9 mouse cellular contexts compared by ENCODE assay signal in the genomic region with DNA sequence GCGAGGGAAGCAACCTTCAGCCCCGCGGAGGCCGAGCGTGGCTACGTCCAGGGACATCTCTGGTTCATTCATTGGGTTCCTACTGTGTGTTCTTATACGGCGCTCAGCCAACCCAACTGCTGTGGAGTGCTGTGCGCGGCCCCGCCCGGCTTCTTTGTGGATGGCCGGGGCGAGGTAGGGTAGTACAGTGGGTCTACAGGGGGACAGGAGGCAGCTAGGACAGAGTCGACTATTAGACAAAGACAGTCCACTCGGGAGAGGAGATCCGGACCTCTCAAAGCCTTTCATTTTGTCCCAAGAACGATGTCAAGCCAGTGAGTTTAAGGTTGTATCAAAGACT. TPM values are rescaled to one million over a fixed set of nuclear protein-coding genes. Genes with fewer than 3 reads are reported as not detected.
DNase-seq lines count a peak whose midpoint lies in the region; ATAC-seq and TF ChIP-seq lines count a peak whose summit lies in the region.
"Had no signal": no experiment of that assay in that cellular context is flagged by ENCODE, and none has a peak within 500 bp of the region (broad histone marks: within the 10 kb centered on the region; RNA-seq: fewer than 3 reads in every experiment).

No protein-coding gene starts in this region.

- TF ChIP-seq POLR2A in bone marrow macrophage, adult 2 months (IDR thresholded peaks at IDR 0.05; ENCODE audit: borderline replicate concordance, low read depth, low read length), result no peak

- peaks cover 24% of the 10 kb centered on the region for H3K36me3 ChIP-seq in heart, postnatal 0 days (replicated peaks; ENCODE audit: control insufficient read depth, insufficient read depth, low read length)
- H3K36me3 ChIP-seq in hindbrain, embryonic 11.5 days (ENCODE audit: control insufficient read depth, insufficient read depth, low read length), result no peaks in the 10 kb centered on the region; the same call in 1 of the 2 replicates
- peaks cover 46% of the 10 kb centered on the region for H3K36me3 ChIP-seq in midbrain, embryonic 12.5 days

- peak; percentile 15 for ATAC-seq in heart, postnatal 0 days (ENCODE audit: insufficient read depth, low read depth)
- peak; percentile 36 for ATAC-seq in hindbrain, embryonic 11.5 days (ENCODE audit: low FRiP score)
- ATAC-seq in midbrain, embryonic 12.5 days (ENCODE audit: low FRiP score, low read depth), result peak; percentile 32; the same call in 1 of the 2 replicates

- no peak for DNase-seq in heart, postnatal 0 days (ENCODE audit: low spot score)
- DNase-seq in heart, adult 11 months, result no peak
- no peak for DNase-seq in hindbrain, embryonic 11.5 days (ENCODE audit: low spot score)
- no peak for DNase-seq in ovary, postnatal 14 days (ENCODE audit: low spot score)
- DNase-seq in embryo, embryonic 10 days (ENCODE audit: low spot score), result no peak
- no peak for DNase-seq in left cerebral cortex, postnatal 4 days

- intact Hi-C loops in left cerebral cortex, postnatal 4 days (cut with DNase I), result no loop called here

- peak overlapping the region; percentile 88 for H3K4me3 ChIP-seq in heart, postnatal 0 days (ENCODE audit: low read depth, low read length)
- peak overlapping the region; percentile 92 for H3K4me3 ChIP-seq in bone marrow macrophage, adult 2 months (ENCODE audit: insufficient read depth, low read length)
- H3K4me3 ChIP-seq in hindbrain, embryonic 11.5 days (ENCODE audit: low read depth, low read length), result peak overlapping the region; percentile 92
- peak overlapping the region; percentile 89 for H3K4me3 ChIP-seq in midbrain, embryonic 12.5 days

- H3K27me3 ChIP-seq in heart, postnatal 0 days (ENCODE audit: control insufficient read depth, insufficient read depth, low read length), result no peaks in the 10 kb centered on the region
- no peaks in the 10 kb centered on the region for H3K27me3 ChIP-seq in hindbrain, embryonic 11.5 days (ENCODE audit: control insufficient read depth, insufficient read depth, low read length)
- H3K27me3 ChIP-seq in midbrain, embryonic 12.5 days, result no peaks in the 10 kb centered on the region
- H3K27me3 ChIP-seq: Patski had no signal

- H3K4me2 ChIP-seq in heart, postnatal 0 days (ENCODE audit: low read depth, low read length), result peak overlapping the region; percentile 97
- peak overlapping the region; percentile 91 for H3K4me2 ChIP-seq in hindbrain, embryonic 11.5 days (replicated peaks; ENCODE audit: low read depth, low read length)
- H3K4me2 ChIP-seq in midbrain, embryonic 12.5 days (replicated peaks), result peak overlapping the region; percentile 95

- TF ChIP-seq CTCF in heart, postnatal 0 days (IDR thresholded peaks at IDR 0.05; ENCODE audit: low read depth), result no peak
- TF ChIP-seq CTCF in bone marrow macrophage, adult 2 months (IDR thresholded peaks at IDR 0.05; ENCODE audit: low read depth, low read length), result no peak

- H3K9ac ChIP-seq in heart, postnatal 0 days (replicated peaks; ENCODE audit: low read depth, low read length), result peak overlapping the region; percentile 82
- peak overlapping the region; percentile 88 for H3K9ac ChIP-seq in hindbrain, embryonic 11.5 days (ENCODE audit: low read depth, low read length)
- H3K9ac ChIP-seq in midbrain, embryonic 12.5 days (replicated peaks), result peak overlapping the region; percentile 78

- under 1% methylated on average over 18 of the region's 18 CpGs for WGBS in heart, postnatal 0 days
- WGBS in hindbrain, embryonic 11.5 days, result under 1% methylated on average over 18 of the region's 18 CpGs
- WGBS in midbrain, embryonic 12.5 days, result under 1% methylated on average over 18 of the region's 18 CpGs

- H3K4me1 ChIP-seq in heart, postnatal 0 days (ENCODE audit: control insufficient read depth, insufficient read depth), result peaks cover 17% of the 10 kb centered on the region
- H3K4me1 ChIP-seq in bone marrow macrophage, adult 2 months (ENCODE audit: control insufficient read depth, insufficient read depth, low read length), result peaks cover 9% of the 10 kb centered on the region
- peaks cover 8% of the 10 kb centered on the region; the same call in 1 of the 2 replicates for H3K4me1 ChIP-seq in hindbrain, embryonic 11.5 days (replicated peaks; ENCODE audit: control insufficient read depth, insufficient read depth, low read length)
- H3K4me1 ChIP-seq in midbrain, embryonic 12.5 days, result peaks cover 29% of the 10 kb centered on the region

- TF ChIP-seq EP300 in heart, postnatal 0 days (IDR thresholded peaks at IDR 0.05; ENCODE audit: low read depth), result no peak

- H3K27ac ChIP-seq in heart, postnatal 0 days (ENCODE audit: low read depth), result peak overlapping the region; percentile 92
- H3K27ac ChIP-seq in bone marrow macrophage, adult 2 months (ENCODE audit: insufficient read depth, low read depth, low read length), result peak overlapping the region; percentile 35
- 0 out of 2 replicates have a peak overlapping the region, but pooled peaks have one; percentile 62 for H3K27ac ChIP-seq in hindbrain, embryonic 11.5 days (ENCODE audit: low read depth, low read length)
- H3K27ac ChIP-seq in midbrain, embryonic 12.5 days (replicated peaks), result peak overlapping the region; percentile 69

- no peaks in the 10 kb centered on the region for H3K9me3 ChIP-seq in heart, postnatal 0 days (replicated peaks; ENCODE audit: control insufficient read depth, low read length)
- H3K9me3 ChIP-seq in hindbrain, embryonic 11.5 days (ENCODE audit: control insufficient read depth, low read length), result no peaks in the 10 kb centered on the region
- no peaks in the 10 kb centered on the region for H3K9me3 ChIP-seq in midbrain, embryonic 12.5 days

RNA-seq across cellular contexts. Expression of a gene that starts 0.5 kb away (rescaled TPM):
- total RNA-seq in heart, postnatal 0 days (2014; rRNA removed; ENCODE audit: low replicate concordance), result 53.2 and 74.6 TPM in 2 replicates
- polyA plus RNA-seq in heart, postnatal 0 days (2015; fragmentation: Nextera tagmentation; extraction: Ambion mirVana), result 35.8 and 40.2 TPM in 2 replicates
- polyA plus RNA-seq in bone marrow macrophage, adult 2 months (2012; ENCODE audit: insufficient read depth, insufficient read length, missing spikeins), result 20.2 and 21.3 TPM in 2 replicates
- 43.4 and 46.5 TPM in 2 replicates for polyA plus RNA-seq in hindbrain, embryonic 11.5 days (2014; fragmentation: Nextera tagmentation; extraction: Ambion mirVana)
- polyA plus RNA-seq in midbrain, embryonic 12.5 days (2016; fragmentation: Nextera tagmentation; extraction: Ambion mirVana), result 52.8 and 52.9 TPM in 2 replicates
- total RNA-seq in left cerebral cortex, postnatal 4 days (2021), result 10 to 100 TPM; 43.6 to 46.0 TPM

RNA-seq across cellular contexts. Expression of a gene that starts 0.8 kb away (rescaled TPM):
- 36.6 and 44.9 TPM in 2 replicates for total RNA-seq in heart, postnatal 0 days (2014; rRNA removed; ENCODE audit: low replicate concordance)
- 29.8 and 31.3 TPM in 2 replicates for polyA plus RNA-seq in heart, postnatal 0 days (2015; fragmentation: Nextera tagmentation; extraction: Ambion mirVana)
- polyA plus RNA-seq in bone marrow macrophage, adult 2 months (2012; ENCODE audit: insufficient read depth, insufficient read length, missing spikeins), result 39.0 and 40.3 TPM in 2 replicates
- 77.6 and 84.2 TPM in 2 replicates for polyA plus RNA-seq in hindbrain, embryonic 11.5 days (2014; fragmentation: Nextera tagmentation; extraction: Ambion mirVana)
- polyA plus RNA-seq in midbrain, embryonic 12.5 days (2016; fragmentation: Nextera tagmentation; extraction: Ambion mirVana), result 64.0 and 70.3 TPM in 2 replicates
- 10 to 100 TPM; 35.9 to 39.3 TPM for total RNA-seq in left cerebral cortex, postnatal 4 days (2021)

RNA-seq across cellular contexts. Expression of a gene that starts 8.0 kb away (rescaled TPM):
- total RNA-seq in heart, postnatal 0 days (2014; rRNA removed; ENCODE audit: low replicate concordance), result 23.6 and 28.2 TPM in 2 replicates
- polyA plus RNA-seq in heart, postnatal 0 days (2015; fragmentation: Nextera tagmentation; extraction: Ambion mirVana), result 14.8 and 15.5 TPM in 2 replicates
- 5.9 and 7.1 TPM in 2 replicates for polyA plus RNA-seq in bone marrow macrophage, adult 2 months (2012; ENCODE audit: insufficient read depth, insufficient read length, missing spikeins)
- 22.7 and 24.2 TPM in 2 replicates for polyA plus RNA-seq in hindbrain, embryonic 11.5 days (2014; fragmentation: Nextera tagmentation; extraction: Ambion mirVana)
- polyA plus RNA-seq in midbrain, embryonic 12.5 days (2016; fragmentation: Nextera tagmentation; extraction: Ambion mirVana), result 42.6 and 43.6 TPM in 2 replicates
- total RNA-seq in left cerebral cortex, postnatal 4 days (2021), result 10 to 100 TPM; 36.2 to 36.4 TPM

RNA-seq across cellular contexts. Expression of a gene that starts 8.0 kb away (rescaled TPM):
- 64.0 and 76.7 TPM in 2 replicates for total RNA-seq in heart, postnatal 0 days (2014; rRNA removed; ENCODE audit: low replicate concordance)
- 135 and 147 TPM in 2 replicates for polyA plus RNA-seq in heart, postnatal 0 days (2015; fragmentation: Nextera tagmentation; extraction: Ambion mirVana)
- polyA plus RNA-seq in bone marrow macrophage, adult 2 months (2012; ENCODE audit: insufficient read depth, insufficient read length, missing spikeins), result 25.6 and 34.9 TPM in 2 replicates
- polyA plus RNA-seq in hindbrain, embryonic 11.5 days (2014; fragmentation: Nextera tagmentation; extraction: Ambion mirVana), result 70.5 and 73.3 TPM in 2 replicates
- 88.0 and 89.8 TPM in 2 replicates for polyA plus RNA-seq in midbrain, embryonic 12.5 days (2016; fragmentation: Nextera tagmentation; extraction: Ambion mirVana)
- total RNA-seq in left cerebral cortex, postnatal 4 days (2021), result 10 to 100 TPM; 48.9 to 50.0 TPM

RNA-seq across cellular contexts. Expression of a gene that starts 9.4 kb away (rescaled TPM):
- 58.4 and 60.4 TPM in 2 replicates for total RNA-seq in heart, postnatal 0 days (2014; rRNA removed; ENCODE audit: low replicate concordance)
- polyA plus RNA-seq in heart, postnatal 0 days (2015; fragmentation: Nextera tagmentation; extraction: Ambion mirVana), result 40.8 and 41.1 TPM in 2 replicates
- polyA plus RNA-seq in bone marrow macrophage, adult 2 months (2012; ENCODE audit: insufficient read depth, insufficient read length, missing spikeins), result 37.2 and 38.5 TPM in 2 replicates
- polyA plus RNA-seq in hindbrain, embryonic 11.5 days (2014; fragmentation: Nextera tagmentation; extraction: Ambion mirVana), result 45.9 and 49.7 TPM in 2 replicates
- polyA plus RNA-seq in midbrain, embryonic 12.5 days (2016; fragmentation: Nextera tagmentation; extraction: Ambion mirVana), result 43.2 and 54.2 TPM in 2 replicates
- total RNA-seq in left cerebral cortex, postnatal 4 days (2021), result 10 to 100 TPM; 38.7 to 43.0 TPM

Comparison
In these comparisons a context has a peak if more than half of its experiments do, and no peak if none do; other contexts are left out.
1. H3K27ac ChIP-seq: peak in every context shown above with its lines; median percentile 92 in heart, postnatal 0 days; 69 in midbrain, embryonic 12.5 days; 62 in hindbrain, embryonic 11.5 days; 35 in bone marrow macrophage, adult 2 months.